Mouse (Mus musculus): ENCODE measurements around the gene Stx1b.
A peak's percentile ranks its signal among the peaks of the same experiment; 100 is the strongest.

DNA sequence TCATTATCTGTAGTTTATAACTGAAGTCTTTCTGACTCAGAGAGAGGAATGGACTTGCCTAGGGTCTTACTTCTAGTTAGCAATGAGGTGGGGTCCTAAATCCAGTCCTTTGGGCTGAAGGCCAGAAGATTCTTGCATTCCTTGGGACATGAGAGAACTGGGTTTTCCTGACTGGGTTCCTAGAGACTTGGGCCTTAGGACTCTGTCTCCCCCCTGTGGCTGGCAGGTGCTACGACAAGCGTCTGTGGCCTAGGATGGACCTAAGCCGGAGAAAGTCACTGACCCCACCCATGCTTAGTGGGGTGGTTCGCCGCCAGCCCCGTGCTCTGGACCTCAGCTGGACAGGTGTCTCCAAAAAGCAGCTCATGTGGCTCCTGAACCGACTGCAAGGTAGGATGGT lies 63.3 kb downstream of the Stx1b start:
- TF ChIP-seq CTCF (IDR thresholded peaks at IDR 0.05; ENCODE audit: low read depth) (peak; percentile 99), EP300 (IDR thresholded peaks at IDR 0.05; ENCODE audit: low read depth) (no peak)

All from liver, embryonic 14.5 days (tissue).